Mouse (Mus musculus): ENCODE measurements around the gene Rab25.

Gene Rab25

GRCm38 (mm10) chr3:88566536-88567061 lies 18.5 kb upstream of the Rab25 start:
- DNase-seq (ENCODE audit: low spot score) = no peak

- DNase-seq (ENCODE audit: low spot score) = no peak
Observed at GRCm38 (mm10) chr3:88566116-88566515, 18.0 kb upstream of the Rab25 start.

GRCm38 (mm10) chr3:88563966-88564365 lies 15.9 kb upstream of the Rab25 start:
- no peak for DNase-seq (ENCODE audit: low spot score)

- peak; percentile 68 for DNase-seq (ENCODE audit: low spot score)
Observed at GRCm38 (mm10) chr3:88563442-88563841, 15.3 kb upstream of the Rab25 start.

GRCm38 (mm10) chr3:88561989-88562388 lies 13.9 kb upstream of the Rab25 start:
- peak; percentile 51 for DNase-seq (ENCODE audit: low spot score)

GRCm38 (mm10) chr3:88559596-88559995 lies 11.5 kb upstream of the Rab25 start:
- DNase-seq (ENCODE audit: low spot score) = no peak

GRCm38 (mm10) chr3:88556616-88557015 lies 8.5 kb upstream of the Rab25 start:
- DNase-seq (ENCODE audit: low spot score) = no peak

GRCm38 (mm10) chr3:88555731-88556130 lies 7.6 kb upstream of the Rab25 start:
- no peak for DNase-seq (ENCODE audit: low spot score)

- no peak for DNase-seq (ENCODE audit: low spot score)
Observed at GRCm38 (mm10) chr3:88555069-88555605, 7.0 kb upstream of the Rab25 start.

GRCm38 (mm10) chr3:88553880-88554586 lies 5.9 kb upstream of the Rab25 start:
- no peak for DNase-seq (ENCODE audit: low spot score)

GRCm38 (mm10) chr3:88553525-88553879 lies 5.4 kb upstream of the Rab25 start, which contains the start of gene Ubqln4:
Gene Ubqln4 (plus strand): TSS chr3:88553758.
- DNase-seq (ENCODE audit: low spot score) = peak; percentile 93

- peak; percentile 99 for DNase-seq (ENCODE audit: low spot score)
Observed at GRCm38 (mm10) chr3:88552676-88553524, 4.8 kb upstream of the Rab25 start, which contains the start of gene Lamtor2. Gene Lamtor2 (minus strand): TSS chr3:88553074.

GRCm38 (mm10) chr3:88552082-88552645 lies 4.1 kb upstream of the Rab25 start:
- DNase-seq (ENCODE audit: low spot score) = no peak

GRCm38 (mm10) chr3:88551586-88551985 lies 3.5 kb upstream of the Rab25 start:
- DNase-seq (ENCODE audit: low spot score) = no peak

GRCm38 (mm10) chr3:88546674-88547418 lies 1.3 kb downstream of the Rab25 start:
- DNase-seq (ENCODE audit: low spot score) = no peak

- DNase-seq (ENCODE audit: low spot score) = no peak
Observed at GRCm38 (mm10) chr3:88544955-88545591, 3.0 kb downstream of the Rab25 start.

- DNase-seq (ENCODE audit: low spot score) = peak; percentile 59
Observed at GRCm38 (mm10) chr3:88544514-88544913, 3.6 kb downstream of the Rab25 start.

- DNase-seq (ENCODE audit: low spot score) = no peak
Observed at GRCm38 (mm10) chr3:88543651-88544410, 4.3 kb downstream of the Rab25 start.

GRCm38 (mm10) chr3:88543174-88543573 lies 4.9 kb downstream of the Rab25 start:
- DNase-seq (ENCODE audit: low spot score) = no peak

GRCm38 (mm10) chr3:88542486-88542885 lies 5.6 kb downstream of the Rab25 start:
- no peak for DNase-seq (ENCODE audit: low spot score)
